Mouse (Mus musculus) gastrocnemius, postnatal 14 days (tissue): ENCODE results near the gene Apol7c. TPM values are rescaled to one million over a fixed set of nuclear protein-coding genes. Genes with fewer than 3 reads are reported as not detected.
"Not testable (repeated sequence)": the region's sequence is repeated elsewhere in the genome, so short reads cannot be mapped to it uniquely, and the experiment has no call there.

ENCODE experiments used
- DNase-seq: peaks from one replicate; pipeline ENCODE4 v3.0.0; 2021; ENCODE audit warnings: mixed read lengths
- intact Hi-C: fragments of 180-260 bp; cut with DNase I; formaldehyde crosslinking; loops from one replicate; pipeline ENCODE4 v1.15.1; 2025; ENCODE audit warnings: low total_unique reads
- long read RNA-seq, 2 experiments: library from polyadenylated mRNA; stranded (forward); transcript quantifications; one replicate each; pipeline ENCODE4 v2.0.0; 2021
- total RNA-seq, 2 experiments: library from RNA; stranded (reverse); gene quantifications; 2 replicates each; pipeline ENCODE4 v1.2.3; 2021

Apol7c gene
- total RNA-seq: under 1 TPM; 0.11 to 0.27 TPM
- long read RNA-seq, experiment 1: 0 reads
- long read RNA-seq, experiment 2: 0 reads

DNA sequence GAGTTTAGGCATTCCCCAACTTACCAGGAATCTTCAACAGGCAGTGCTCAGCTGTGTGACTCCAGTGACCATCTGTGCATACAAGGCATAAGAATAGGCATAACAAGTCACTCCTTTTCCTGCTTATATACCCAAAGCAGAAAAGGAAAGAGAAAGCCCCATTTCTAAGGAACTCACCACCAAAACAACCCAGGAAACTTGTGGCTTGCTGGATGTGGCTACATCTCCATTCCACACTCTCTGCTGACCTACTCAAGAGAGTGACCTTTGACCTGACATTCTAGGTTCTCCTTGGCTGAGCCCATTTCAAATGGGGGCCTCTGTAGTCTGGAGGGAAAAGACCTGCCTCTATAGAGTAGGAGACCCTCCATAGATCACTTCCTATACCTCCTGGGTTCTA lies at the start of gene Apol7c:
Gene Apol7c, minus strand, starts transcription at position 101 of the 400 bp plus-strand sequence.
- intact Hi-C loops: no loop called here
- DNase-seq: no peak

DNA sequence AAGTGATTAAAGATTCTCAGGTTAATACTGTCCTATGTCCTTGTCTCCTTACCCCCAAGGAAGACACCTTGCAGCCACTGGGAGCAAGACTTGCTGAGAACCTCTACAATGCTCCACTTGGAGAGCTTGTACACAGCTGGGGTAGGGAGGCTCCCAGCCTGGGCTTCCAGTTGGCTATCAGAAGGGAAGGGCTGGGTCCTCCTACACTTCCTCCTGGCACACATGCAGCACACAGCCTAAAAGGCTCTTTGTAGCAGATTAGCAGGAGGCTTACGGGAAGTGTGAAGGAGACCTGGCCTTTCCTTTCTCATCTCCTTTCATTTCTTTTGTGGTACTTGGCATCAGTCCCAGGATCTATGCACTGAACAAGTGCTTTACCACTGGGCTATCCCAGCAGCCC lies 48.6 kb upstream of the Apol7c start:
- intact Hi-C loops: no loop called here
- DNase-seq: peak; percentile 64

DNA sequence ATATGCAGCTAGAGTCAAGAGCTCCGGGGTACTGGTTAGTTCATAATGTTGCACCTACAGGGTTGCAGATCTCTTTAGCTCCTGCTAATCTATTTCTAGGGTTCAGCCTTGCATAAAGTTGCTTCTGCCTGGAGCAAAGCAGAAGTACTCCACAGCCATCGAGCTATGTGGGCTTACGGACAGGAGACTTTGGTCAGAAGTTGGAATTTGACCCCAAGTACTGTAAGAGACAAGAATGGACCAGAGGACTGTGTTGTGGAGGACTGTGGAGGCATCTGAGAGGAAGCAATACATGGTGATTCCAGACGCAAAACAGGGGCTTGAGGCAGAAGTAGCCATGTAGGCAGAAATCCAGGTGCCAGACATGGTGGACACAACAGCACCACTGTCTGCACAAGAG lies 46.2 kb upstream of the Apol7c start:
- intact Hi-C loops: no loop called here

GRCm38 (mm10) chr15:77578801-77579200 lies 45.7 kb upstream of the Apol7c start:
- no peak for DNase-seq

More for the DNA sequence above, 46.2 kb upstream of the Apol7c start:
- no peak for DNase-seq

GRCm38 (mm10) chr15:77563219-77563618 lies 30.1 kb upstream of the Apol7c start:
- DNase-seq: no peak
- intact Hi-C loops: no loop called here

More at GRCm38 (mm10) chr15:77578801-77579200, 45.7 kb upstream of the Apol7c start:
- intact Hi-C loops: no loop called here

GRCm38 (mm10) chr15:77561792-77562191 lies 28.7 kb upstream of the Apol7c start, which contains the start of gene 1700025B11Rik:
TSS of gene 1700025B11Rik (minus strand) at chr15:77561892.
- no peak for DNase-seq
- intact Hi-C loops: no loop called here

DNA sequence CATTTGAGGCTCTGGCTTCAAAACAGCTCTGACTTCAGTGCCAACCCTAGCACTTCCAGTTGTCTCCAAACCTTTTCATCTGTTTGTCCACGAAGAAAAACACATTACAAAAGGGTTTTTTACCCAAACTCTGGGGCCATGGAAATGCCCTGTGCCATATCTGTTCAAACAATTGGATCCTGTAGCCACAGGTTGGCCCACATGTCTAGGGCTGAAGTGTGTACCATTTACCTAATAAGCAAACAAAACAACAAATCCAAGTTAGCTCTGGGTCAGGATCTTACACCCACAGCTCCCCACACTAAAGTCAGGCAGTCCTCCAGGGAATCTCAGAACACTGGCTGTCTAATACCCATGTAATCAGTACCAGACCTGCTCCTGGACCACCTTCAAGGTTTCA lies 6.1 kb upstream of the Apol7c start:
- DNase-seq, intact Hi-C loops: not testable (repeated sequence)

GRCm38 (mm10) chr15:77523186-77523843 lies 9.8 kb downstream of the Apol7c start:
- intact Hi-C loops: loop anchor here (2.0 kb wide), 1 partner anchor 107 kb away; no protein-coding TSS in a partner anchor
- DNase-seq: peak; percentile 64

DNA sequence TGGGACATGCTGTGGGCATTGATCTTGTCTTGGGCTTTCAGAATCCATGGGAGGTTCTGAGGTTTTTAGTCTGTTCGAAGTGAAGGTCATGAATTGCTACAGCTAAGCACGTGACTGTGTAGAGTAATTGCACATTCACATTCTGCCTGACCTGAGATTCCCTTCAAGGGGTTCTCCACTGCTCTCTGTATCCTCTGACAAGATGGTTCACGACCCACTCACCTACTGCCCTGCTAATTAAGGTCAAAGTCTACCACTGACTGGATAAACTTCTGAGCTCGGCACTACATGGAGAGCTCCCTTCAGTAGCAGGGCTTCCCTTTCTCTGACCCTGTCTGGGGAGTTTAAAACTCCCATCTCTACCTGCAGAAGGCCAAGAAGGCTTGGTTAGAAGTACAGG lies 12.5 kb downstream of the Apol7c start:
- intact Hi-C loops, DNase-seq: not testable (repeated sequence)

GRCm38 (mm10) chr15:77507966-77508365 lies 25.1 kb downstream of the Apol7c start, which contains the start of gene Apol11a:
TSS of gene Apol11a (plus strand) at chr15:77508271.
- intact Hi-C loops, DNase-seq: not testable (repeated sequence)

- intact Hi-C loops, DNase-seq: not testable (repeated sequence)
Measured at GRCm38 (mm10) chr15:77494694-77495093, 38.4 kb downstream of the Apol7c start.

DNA sequence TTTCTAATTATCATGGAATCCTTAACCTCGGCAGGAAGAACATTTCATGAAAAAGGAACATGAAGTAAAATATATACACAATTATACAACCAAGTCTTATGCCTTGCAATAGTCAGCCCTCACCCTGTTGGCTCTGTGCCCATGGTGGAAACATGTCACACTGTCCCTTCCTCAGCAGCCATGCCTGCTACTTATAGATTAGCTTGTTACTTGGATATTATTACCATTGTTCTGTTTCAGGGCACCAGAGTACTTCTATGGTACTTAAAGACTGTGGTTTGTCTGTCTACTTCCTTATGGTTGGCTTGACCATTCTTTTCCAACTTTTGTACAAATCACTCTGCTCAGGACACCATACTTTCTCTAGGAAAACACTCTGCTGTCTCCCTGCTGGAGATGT lies 39.9 kb downstream of the Apol7c start:
- DNase-seq, intact Hi-C loops: not testable (repeated sequence)

- no peak for DNase-seq
- intact Hi-C loops: no loop called here
Measured at GRCm38 (mm10) chr15:77482140-77482794, 50.8 kb downstream of the Apol7c start.

DNA sequence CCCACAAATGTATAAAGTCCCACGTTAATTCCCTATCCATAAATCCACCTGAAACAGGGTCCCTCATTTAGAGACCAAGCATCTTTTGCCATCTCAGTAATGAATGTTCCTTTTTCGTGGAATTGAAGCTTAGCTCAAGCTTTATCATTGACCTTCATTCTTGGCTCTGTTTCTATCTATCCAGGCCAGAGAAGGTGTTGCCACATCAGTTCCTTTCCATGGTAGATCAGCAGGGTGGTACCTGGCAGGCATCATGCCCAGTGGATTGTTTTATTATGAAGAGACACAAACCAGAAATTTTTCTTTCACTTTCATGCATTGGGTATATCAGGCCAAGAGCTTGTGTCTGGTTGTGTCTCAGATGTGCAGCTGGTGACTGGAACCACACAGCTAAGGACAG lies 56.4 kb downstream of the Apol7c start, which contains the start of gene Apol10a:
Gene Apol10a, plus strand, starts transcription at position 355 of the 400 bp plus-strand sequence.
- intact Hi-C loops, DNase-seq: not testable (repeated sequence)

Other genes with a start within 250 kb of the Apol7c start
- gene Rbfox2, start 226.3 kb downstream of the Apol7c start, total RNA-seq: 100 to 1,000 TPM; 104 to 121 TPM
- under 1 TPM; 0.29 to 0.51 TPM for gene Apol7a, start 134.2 kb downstream of the Apol7c start, total RNA-seq
- not detected for gene Apol9a, start 122.2 kb downstream of the Apol7c start, total RNA-seq
- gene Apol7b, start 85.8 kb downstream of the Apol7c start, total RNA-seq: 1 to 10 TPM; 3.7 to 3.9 TPM
- not detected for gene Apol10a, start 56.3 kb downstream of the Apol7c start, total RNA-seq
- gene Apol11a, start 25.0 kb downstream of the Apol7c start, total RNA-seq: not detected
- not detected for gene 1700025B11Rik, start 28.6 kb upstream of the Apol7c start, total RNA-seq
- gene Apol10b, start 62.8 kb upstream of the Apol7c start, total RNA-seq: under 1 TPM; 0.16 to 0.31 TPM
- gene Gm36245, start 65.9 kb upstream of the Apol7c start, total RNA-seq: not detected
- gene Apol11b, start 110.0 kb upstream of the Apol7c start, total RNA-seq: under 1 TPM in 1 of 2 experiments, not detected in 1; 0.14 TPM
- gene Apol7e, start 165.5 kb upstream of the Apol7c start, total RNA-seq: under 1 TPM; 0.29 to 0.82 TPM
- gene Apol9b, start 195.7 kb upstream of the Apol7c start, total RNA-seq: not detected
- gene Apol8, start 223.7 kb upstream of the Apol7c start, total RNA-seq: not detected